Mouse (Mus musculus) forebrain, embryonic 11.5 days (tissue): ENCODE measurements at regions not wholly inside any gene's neighbourhood (a gene's known extent, or its start where the extent isn't known, plus 50 kb on each side); places are given as distances from the start of the nearest gene placed in this dataset.

Experiments
- ATAC-seq: fragments of 200-750 bp; cut with Nextera tagmentation; replicated peaks from 2 replicates; pipeline ENCODE4 v1.8.0; 2017; ENCODE audit warnings: moderate TSS enrichment; ENCODE audit not compliant: low FRiP score
- DNase-seq: peaks from one replicate; pipeline ENCODE4 v3.0.0-alpha.2; 2017; ENCODE audit warnings: low spot score
- H3K27ac ChIP-seq: fragments of 300-500 bp; sonication (generic); 2 replicates; pipeline ENCODE4 v1.5.1; 2014; ENCODE audit warnings: low read depth, low read length
- H3K27me3 ChIP-seq: fragments of 300-500 bp; sonication (generic); 2 replicates; pipeline ENCODE4 v1.6.1; 2014; ENCODE audit warnings: mild to moderate bottlenecking, low read length, mixed read lengths; ENCODE audit not compliant: control insufficient read depth, insufficient read depth
- H3K36me3 ChIP-seq: fragments of 300-500 bp; sonication (generic); 2 replicates; pipeline ENCODE4 v1.6.1; 2014; ENCODE audit warnings: mild to moderate bottlenecking, low read length, moderate library complexity, mixed read lengths; ENCODE audit not compliant: control insufficient read depth, insufficient read depth
- H3K4me1 ChIP-seq: fragments of 300-500 bp; sonication (generic); replicated peaks from 2 replicates; pipeline ENCODE4 v1.6.1; 2014; ENCODE audit warnings: low read length, mixed read lengths; ENCODE audit not compliant: control insufficient read depth, insufficient read depth
- H3K4me2 ChIP-seq: fragments of 300-500 bp; sonication (generic); 2 replicates; pipeline ENCODE4 v1.6.1; 2014; ENCODE audit warnings: low read depth, mild to moderate bottlenecking, low read length, moderate library complexity, mixed read lengths; ENCODE audit not compliant: severe bottlenecking
- H3K4me3 ChIP-seq: fragments of 300-500 bp; sonication (generic); 2 replicates; pipeline ENCODE4 v1.5.1; 2014; ENCODE audit warnings: low read depth, low read length
- H3K9ac ChIP-seq: fragments of 300-500 bp; sonication (generic); 2 replicates; pipeline ENCODE4 v1.6.1; 2014; ENCODE audit warnings: low read length
- H3K9me3 ChIP-seq: fragments of 300-500 bp; sonication (generic); 2 replicates; pipeline ENCODE4 v1.6.1; 2016; ENCODE audit warnings: low read length, mixed read lengths; ENCODE audit not compliant: control insufficient read depth
- WGBS: fragments of 180-500 bp; shearing (Covaris S2); extraction: QIAGEN DNeasy Blood & Tissue Kit; methylation state at CpG from one replicate; pipeline ENCODE4 v1.1.7; 2014; 5-methylcytosine and 5-hydroxymethylcytosine counted together

DNA sequence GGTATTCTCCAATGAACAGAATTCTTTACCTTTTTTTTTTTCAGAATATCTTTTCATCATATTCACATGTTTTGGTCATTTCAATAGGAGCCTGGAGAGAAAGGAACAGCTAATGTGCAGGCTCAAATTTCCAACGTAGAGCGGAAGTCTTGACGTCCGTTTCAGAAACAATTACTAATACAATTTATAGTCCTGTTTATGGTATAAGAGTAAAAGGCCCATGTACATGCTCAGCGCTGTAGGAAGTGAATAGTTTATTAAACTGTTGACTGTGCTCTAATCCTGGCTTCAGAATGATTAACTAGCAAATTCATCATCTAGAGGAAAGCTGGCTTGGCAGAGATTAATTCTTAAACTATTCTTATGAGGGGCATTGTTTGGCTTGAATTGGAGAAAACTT is 142.1 kb downstream of the Pik3r1 start:
- 91% methylated on average over 5 of the region's 5 CpGs for WGBS

DNA sequence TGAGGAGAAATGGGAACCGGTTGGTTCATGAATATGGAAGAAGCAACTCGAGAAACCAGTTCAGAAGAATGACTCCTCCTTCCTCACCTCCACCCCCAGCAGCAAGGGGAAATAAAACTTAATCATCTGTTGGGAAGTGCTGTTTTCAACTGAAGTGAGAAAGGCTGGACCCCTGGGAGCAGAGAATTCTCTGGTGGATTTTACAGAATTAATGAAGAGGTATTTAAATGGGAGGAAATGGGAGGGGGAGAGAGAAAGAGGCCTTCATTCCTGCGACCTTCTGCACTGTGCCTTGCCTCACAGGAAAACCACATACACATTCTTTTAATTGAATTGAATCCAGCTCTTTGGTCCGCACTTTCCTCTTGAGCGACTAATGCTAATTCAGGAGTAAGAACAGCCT is 143.8 kb downstream of the Pik3r1 start:
- no peak overlapping the region for H3K27ac ChIP-seq
- H3K4me3 ChIP-seq, result no peak overlapping the region
- 21% methylated on average over 5 of the region's 5 CpGs for WGBS
- H3K4me2 ChIP-seq, result no peak overlapping the region
- no peak overlapping the region for H3K9ac ChIP-seq
- no peaks in the 10 kb centered on the region for H3K36me3 ChIP-seq
- DNase-seq (no peak), ATAC-seq (peak; percentile 63)
- no peaks in the 10 kb centered on the region for H3K27me3 ChIP-seq
- H3K9me3 ChIP-seq, result no peaks in the 10 kb centered on the region
- H3K4me1 ChIP-seq, result no peaks in the 10 kb centered on the region

More for the DNA sequence above, 142.1 kb downstream of the Pik3r1 start:
- Histone ChIP-seq H3K4me1 (no peaks in the 10 kb centered on the region), H3K9me3 (no peaks in the 10 kb centered on the region), H3K27me3 (no peaks in the 10 kb centered on the region), H3K4me3 (no peak overlapping the region), H3K36me3 (no peaks in the 10 kb centered on the region), H3K4me2 (no peak overlapping the region), H3K9ac (no peak overlapping the region), H3K27ac (no peak overlapping the region)
- DNase-seq, result no peak
- ATAC-seq, result no peak

GRCm38 (mm10) chr13:101622649-101623048 is 145.4 kb downstream of the Pik3r1 start:
- DNase-seq (no peak), ATAC-seq (no peak)
- Histone ChIP-seq H3K27me3 (no peaks in the 10 kb centered on the region), H3K36me3 (no peaks in the 10 kb centered on the region), H3K4me2 (no peak overlapping the region), H3K4me1 (no peaks in the 10 kb centered on the region), H3K27ac (no peak overlapping the region), H3K9me3 (no peaks in the 10 kb centered on the region), H3K9ac (no peak overlapping the region), H3K4me3 (no peak overlapping the region)
- 96% methylated on average over 2 of the region's 2 CpGs for WGBS

DNA sequence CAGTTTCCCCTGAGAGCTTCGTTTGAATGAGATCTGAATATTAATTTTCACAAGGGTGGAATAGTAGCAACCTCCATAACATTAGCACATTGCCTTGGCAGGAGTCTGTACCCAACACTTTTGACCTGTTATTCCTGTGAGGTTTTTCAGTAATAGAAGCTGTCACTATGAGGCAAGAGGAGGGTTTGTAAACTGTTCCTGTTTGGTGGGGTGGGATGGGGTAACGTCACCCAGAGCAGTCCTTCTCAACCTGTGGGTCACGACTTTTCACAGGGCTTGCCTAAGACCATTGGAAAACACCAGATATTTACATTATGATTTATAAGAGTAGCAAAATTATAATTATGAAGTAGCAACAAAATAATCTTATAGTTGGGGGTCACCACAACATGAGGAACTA is 147.4 kb downstream of the Pik3r1 start:
- 85% methylated on average over 3 of the region's 3 CpGs for WGBS
- Histone ChIP-seq H3K36me3 (no peaks in the 10 kb centered on the region), H3K27me3 (no peaks in the 10 kb centered on the region), H3K27ac (no peak overlapping the region), H3K9ac (no peak overlapping the region), H3K9me3 (no peaks in the 10 kb centered on the region), H3K4me2 (no peak overlapping the region), H3K4me3 (no peak overlapping the region), H3K4me1 (no peaks in the 10 kb centered on the region)
- DNase-seq (no peak), ATAC-seq (no peak)

DNA sequence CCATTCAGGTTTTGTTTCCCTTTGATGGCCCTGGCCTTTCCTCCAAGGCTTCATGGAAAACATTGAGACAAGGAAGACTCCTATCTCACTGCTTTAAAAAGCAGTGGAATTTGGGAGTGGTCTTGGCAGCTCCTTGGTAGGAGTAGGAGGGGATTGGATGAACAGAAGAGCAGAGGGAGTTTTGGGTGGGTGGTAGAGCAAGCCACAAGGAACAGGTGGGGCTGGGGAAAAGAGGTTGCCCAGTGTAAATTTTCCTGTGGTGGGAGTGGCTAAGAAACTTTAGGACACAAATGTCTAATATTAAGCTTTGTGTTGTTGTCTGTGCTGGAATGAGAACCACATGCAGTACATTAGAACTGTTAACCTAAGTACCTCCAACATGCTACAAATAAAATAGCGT is 148.9 kb downstream of the Pik3r1 start:
- DNase-seq, result no peak
- Histone ChIP-seq H3K27me3 (no peaks in the 10 kb centered on the region), H3K4me2 (no peak overlapping the region), H3K4me1 (no peaks in the 10 kb centered on the region), H3K4me3 (no peak overlapping the region), H3K9ac (no peak overlapping the region), H3K36me3 (no peaks in the 10 kb centered on the region), H3K27ac (no peak overlapping the region), H3K9me3 (no peaks in the 10 kb centered on the region)
- WGBS, result 82% methylated on average over 1 of the region's 1 CpGs
- ATAC-seq, result no peak

DNA sequence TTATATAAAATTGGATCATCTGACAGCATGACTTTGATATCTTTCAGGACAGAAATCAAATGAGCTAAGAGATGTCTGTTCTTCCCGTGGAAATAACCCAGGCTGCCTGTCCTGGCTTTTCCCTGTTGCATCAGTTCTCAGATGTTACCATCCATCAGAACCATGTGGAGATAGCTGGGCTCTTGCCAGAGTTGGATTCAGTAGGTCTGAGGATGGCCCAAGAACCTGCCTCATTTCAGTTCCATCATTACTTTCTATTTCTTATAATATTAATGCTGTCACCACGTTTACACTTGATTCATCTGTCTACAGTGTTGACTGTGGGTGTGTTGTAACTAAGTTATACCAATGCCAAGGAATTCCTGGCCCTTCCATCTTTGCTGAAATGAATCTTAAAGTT is 155.2 kb downstream of the Pik3r1 start:
- no peak overlapping the region for H3K4me3 ChIP-seq
- H3K4me1 ChIP-seq, result no peaks in the 10 kb centered on the region
- H3K9ac ChIP-seq, result no peak overlapping the region
- no peak for ATAC-seq
- 73% methylated on average over 2 of the region's 2 CpGs for WGBS
- H3K9me3 ChIP-seq, result no peaks in the 10 kb centered on the region
- H3K36me3 ChIP-seq, result no peaks in the 10 kb centered on the region
- no peaks in the 10 kb centered on the region for H3K27me3 ChIP-seq
- H3K27ac ChIP-seq, result no peak overlapping the region
- DNase-seq, result no peak
- no peak overlapping the region for H3K4me2 ChIP-seq

DNA sequence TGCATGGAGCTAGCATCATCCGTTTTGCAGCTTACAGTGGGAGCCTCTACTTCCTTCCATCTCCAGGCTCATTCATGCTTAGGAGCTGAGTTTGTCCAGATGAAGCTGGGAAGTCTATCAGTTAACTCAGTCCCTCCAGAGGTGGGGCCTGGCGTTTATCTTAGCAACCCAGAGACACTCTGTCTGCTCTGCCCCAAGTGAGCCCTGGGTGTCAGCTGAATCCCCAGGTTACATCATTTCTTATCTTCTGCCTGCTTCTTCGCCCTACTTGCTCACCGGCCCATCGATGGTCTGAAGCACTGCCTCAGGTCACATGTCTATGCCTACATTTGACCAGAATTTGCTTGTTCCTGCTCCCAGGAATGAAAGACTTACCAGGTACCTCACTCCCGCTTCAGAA is 156.3 kb downstream of the Pik3r1 start:
- 86% methylated on average over 6 of the region's 6 CpGs for WGBS
- no peak overlapping the region for H3K9ac ChIP-seq
- DNase-seq (peak; percentile 53), ATAC-seq (no peak)
- H3K27me3 ChIP-seq, result no peaks in the 10 kb centered on the region
- H3K4me3 ChIP-seq, result no peak overlapping the region
- no peaks in the 10 kb centered on the region for H3K36me3 ChIP-seq
- H3K9me3 ChIP-seq, result no peaks in the 10 kb centered on the region
- no peak overlapping the region for H3K4me2 ChIP-seq
- H3K4me1 ChIP-seq, result no peaks in the 10 kb centered on the region
- H3K27ac ChIP-seq, result no peak overlapping the region

DNA sequence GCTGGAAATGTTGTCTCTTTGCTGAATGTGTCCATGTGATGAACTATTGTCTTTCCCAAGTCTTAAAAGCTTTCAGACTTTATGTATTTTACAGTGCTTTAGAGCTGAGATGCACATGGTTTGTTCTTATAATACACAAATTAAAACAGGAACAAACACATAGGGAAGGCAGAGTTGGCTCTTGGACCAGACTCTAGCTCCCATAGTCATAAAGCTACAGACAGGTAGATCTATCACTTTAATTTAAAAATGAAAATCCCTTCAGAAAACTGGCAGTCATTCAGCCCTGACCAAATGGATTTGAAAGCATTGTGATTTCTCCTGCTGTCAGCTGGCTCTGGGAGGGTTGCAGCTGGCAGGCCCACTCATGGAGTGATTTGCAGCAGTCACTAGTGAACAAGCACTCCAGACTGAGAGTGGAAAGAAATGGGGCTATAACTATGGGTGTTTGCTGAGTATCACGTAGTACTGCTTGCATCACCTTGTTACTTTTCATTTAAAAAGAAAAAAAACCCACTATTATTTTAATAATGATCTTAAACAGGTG is 161.8 kb downstream of the Pik3r1 start:
- Histone ChIP-seq H3K27ac (no peak overlapping the region), H3K4me3 (no peak overlapping the region)

GRCm38 (mm10) chr13:101605685-101606084 is 162.3 kb downstream of the Pik3r1 start:
- H3K4me1 ChIP-seq, result no peaks in the 10 kb centered on the region
- WGBS, result 81% methylated on average over 4 of the region's 4 CpGs
- no peak overlapping the region for H3K9ac ChIP-seq
- H3K9me3 ChIP-seq, result no peaks in the 10 kb centered on the region
- ATAC-seq (no peak), DNase-seq (no peak)
- no peaks in the 10 kb centered on the region for H3K27me3 ChIP-seq
- no peaks in the 10 kb centered on the region for H3K36me3 ChIP-seq
- H3K27ac ChIP-seq, result no peak overlapping the region
- no peak overlapping the region for H3K4me3 ChIP-seq
- no peak overlapping the region for H3K4me2 ChIP-seq

More for the DNA sequence above, 161.8 kb downstream of the Pik3r1 start:
- 87% methylated on average over 1 of the region's 1 CpGs for WGBS
- ATAC-seq (no peak), DNase-seq (no peak)
- H3K36me3 ChIP-seq, result no peaks in the 10 kb centered on the region
- H3K9ac ChIP-seq, result no peak overlapping the region
- H3K4me1 ChIP-seq, result no peaks in the 10 kb centered on the region
- no peaks in the 10 kb centered on the region for H3K27me3 ChIP-seq
- H3K9me3 ChIP-seq, result no peaks in the 10 kb centered on the region
- H3K4me2 ChIP-seq, result no peak overlapping the region
